In genomic region chr8:80500244-80500643, GRCm38 (mm10) we compare ENCODE assay signal across 16 mouse cellular contexts. TPM values are rescaled to one million over a fixed set of nuclear protein-coding genes. Genes with fewer than 3 reads are reported as not detected.
DNase-seq lines count a peak whose midpoint lies in the region; ATAC-seq and TF ChIP-seq lines count a peak whose summit lies in the region.
"Had no signal": no experiment of that assay in that cellular context is flagged by ENCODE, and none has a peak within 500 bp of the region (broad histone marks: within the 10 kb centered on the region; RNA-seq: fewer than 3 reads in every experiment).

No protein-coding gene starts in this region.

- H3K27ac ChIP-seq in forebrain, embryonic 16.5 days (ENCODE audit: low read length): no peak overlapping the region
- no peak overlapping the region for H3K27ac ChIP-seq in forebrain, postnatal 0 days (ENCODE audit: low read depth, low read length)
- no peak overlapping the region for H3K27ac ChIP-seq in stomach, embryonic 14.5 days (ENCODE audit: low read length)
- no peak overlapping the region for H3K27ac ChIP-seq in stomach, postnatal 0 days (replicated peaks)
- peak overlapping the region; percentile 93 for H3K27ac ChIP-seq in liver, embryonic 15.5 days (replicated peaks)
- H3K27ac ChIP-seq: hindbrain, embryonic 10.5 days; limb, embryonic 13.5 days; midbrain, embryonic 10.5 days had no signal

- no peak for DNase-seq in forebrain, postnatal 0 days
- no peak for DNase-seq in stomach, postnatal 0 days (ENCODE audit: low spot score)
- peak; percentile 28 for DNase-seq in yolk sac, embryonic 10.5 days (ENCODE audit: low spot score)
- no peak for DNase-seq in embryo, embryonic 11 days
- no peak for DNase-seq in T-cell, adult 2 months (ENCODE audit: low spot score)
- DNase-seq: adrenal gland, postnatal 10 days; B cell, adult 2 months; cerebellum, adult 9-11 months; thymus, postnatal 14 days had no signal

- ATAC-seq in forebrain, embryonic 16.5 days: peak; percentile 50
- no peak; the same call in 1 of the 2 replicates for ATAC-seq in forebrain, postnatal 0 days
- peak; percentile 79; the same call in 1 of the 2 replicates for ATAC-seq in stomach, embryonic 14.5 days (ENCODE audit: insufficient number of reproducible peaks, insufficient read depth, low FRiP score, low read depth)
- ATAC-seq in stomach, postnatal 0 days (ENCODE audit: low FRiP score, low TSS enrichment): no peak
- ATAC-seq in liver, embryonic 15.5 days (ENCODE audit: insufficient read depth): peak; percentile 92

- WGBS in forebrain, embryonic 16.5 days: 35% methylated on average over 2 of the region's 2 CpGs
- WGBS in forebrain, postnatal 0 days: 28% methylated on average over 2 of the region's 2 CpGs
- WGBS in stomach, embryonic 14.5 days: 68% methylated on average over 2 of the region's 2 CpGs
- WGBS in stomach, postnatal 0 days: 78% methylated on average over 2 of the region's 2 CpGs
- WGBS in liver, embryonic 15.5 days (ENCODE audit: insufficient replicate concordance): 18% methylated on average over 2 of the region's 2 CpGs

- TF ChIP-seq EP300 in stomach, postnatal 0 days (optimal IDR thresholded peaks at IDR 0.05): no peak

- no peak for TF ChIP-seq CTCF in forebrain, postnatal 0 days (IDR thresholded peaks at IDR 0.05; ENCODE audit: low read depth)
- TF ChIP-seq CTCF in stomach, postnatal 0 days (IDR thresholded peaks at IDR 0.05; ENCODE audit: low read depth): no peak

- no peak overlapping the region for H3K4me3 ChIP-seq in forebrain, embryonic 16.5 days (replicated peaks; ENCODE audit: low read length)
- no peak overlapping the region for H3K4me3 ChIP-seq in forebrain, postnatal 0 days (ENCODE audit: low read depth, low read length)
- no peak overlapping the region for H3K4me3 ChIP-seq in stomach, embryonic 14.5 days (ENCODE audit: low read depth, low read length)
- H3K4me3 ChIP-seq in stomach, postnatal 0 days (ENCODE audit: low read depth, low read length): no peak overlapping the region
- H3K4me3 ChIP-seq in liver, embryonic 15.5 days (replicated peaks): peak overlapping the region; percentile 71
- H3K4me3 ChIP-seq: hindbrain, embryonic 10.5 days; limb, embryonic 13.5 days; midbrain, embryonic 10.5 days had no signal

- H3K4me1 ChIP-seq in forebrain, embryonic 16.5 days (replicated peaks; ENCODE audit: control insufficient read depth, insufficient read depth, low read length): no peaks in the 10 kb centered on the region
- no peaks in the 10 kb centered on the region for H3K4me1 ChIP-seq in forebrain, postnatal 0 days (ENCODE audit: insufficient read depth)
- no peaks in the 10 kb centered on the region for H3K4me1 ChIP-seq in stomach, embryonic 14.5 days (ENCODE audit: control insufficient read depth, insufficient read depth, low read length)
- no peaks in the 10 kb centered on the region for H3K4me1 ChIP-seq in stomach, postnatal 0 days (replicated peaks; ENCODE audit: control insufficient read depth, insufficient read depth)
- H3K4me1 ChIP-seq in liver, embryonic 15.5 days (replicated peaks): peaks cover 41% of the 10 kb centered on the region
- H3K4me1 ChIP-seq: hindbrain, embryonic 10.5 days; limb, embryonic 13.5 days; midbrain, embryonic 10.5 days had no signal

- H3K4me2 ChIP-seq in forebrain, embryonic 16.5 days (ENCODE audit: low read length): no peak overlapping the region
- H3K4me2 ChIP-seq in forebrain, postnatal 0 days (ENCODE audit: low read depth): no peak overlapping the region
- H3K4me2 ChIP-seq in stomach, embryonic 14.5 days (replicated peaks; ENCODE audit: low read depth, low read length): no peak overlapping the region
- H3K4me2 ChIP-seq in stomach, postnatal 0 days (replicated peaks; ENCODE audit: low read depth): no peak overlapping the region
- H3K4me2 ChIP-seq in liver, embryonic 15.5 days: peak overlapping the region; percentile 68
- H3K4me2 ChIP-seq: limb, embryonic 13.5 days had no signal

- H3K9ac ChIP-seq in forebrain, embryonic 16.5 days (replicated peaks; ENCODE audit: low read depth, low read length): no peak overlapping the region
- H3K9ac ChIP-seq in forebrain, postnatal 0 days: no peak overlapping the region
- no peak overlapping the region for H3K9ac ChIP-seq in stomach, embryonic 14.5 days (replicated peaks; ENCODE audit: low read depth, low read length)
- H3K9ac ChIP-seq in stomach, postnatal 0 days (ENCODE audit: low read length): no peak overlapping the region
- peak overlapping the region; percentile 66 for H3K9ac ChIP-seq in liver, embryonic 15.5 days
- H3K9ac ChIP-seq: limb, embryonic 13.5 days had no signal

- H3K27me3 ChIP-seq in forebrain, embryonic 16.5 days (replicated peaks; ENCODE audit: control insufficient read depth, insufficient read depth, low read length): no peaks in the 10 kb centered on the region
- no peaks in the 10 kb centered on the region for H3K27me3 ChIP-seq in forebrain, postnatal 0 days (ENCODE audit: insufficient read depth, low read length)
- no peaks in the 10 kb centered on the region for H3K27me3 ChIP-seq in stomach, embryonic 14.5 days (ENCODE audit: control insufficient read depth, insufficient read depth, low read length)
- H3K27me3 ChIP-seq in stomach, postnatal 0 days (ENCODE audit: control insufficient read depth, insufficient read depth, low read length): no peaks in the 10 kb centered on the region
- H3K27me3 ChIP-seq in liver, embryonic 15.5 days: no peaks in the 10 kb centered on the region
- H3K27me3 ChIP-seq: limb, embryonic 13.5 days had no signal

- no peaks in the 10 kb centered on the region for H3K36me3 ChIP-seq in forebrain, embryonic 16.5 days (ENCODE audit: control insufficient read depth, insufficient read depth)
- no peaks in the 10 kb centered on the region for H3K36me3 ChIP-seq in forebrain, postnatal 0 days (ENCODE audit: insufficient read depth)
- no peaks in the 10 kb centered on the region for H3K36me3 ChIP-seq in stomach, embryonic 14.5 days (ENCODE audit: control insufficient read depth, insufficient read depth, low read length)
- H3K36me3 ChIP-seq in stomach, postnatal 0 days (ENCODE audit: control insufficient read depth, insufficient read depth, low read length): no peaks in the 10 kb centered on the region
- peaks cover 89% of the 10 kb centered on the region for H3K36me3 ChIP-seq in liver, embryonic 15.5 days (replicated peaks)
- H3K36me3 ChIP-seq: hindbrain, embryonic 10.5 days; limb, embryonic 13.5 days; midbrain, embryonic 10.5 days had no signal

- H3K9me3 ChIP-seq in forebrain, embryonic 16.5 days (ENCODE audit: control insufficient read depth, low read length): no peaks in the 10 kb centered on the region
- H3K9me3 ChIP-seq in forebrain, postnatal 0 days (ENCODE audit: low read length): no peaks in the 10 kb centered on the region
- no peaks in the 10 kb centered on the region for H3K9me3 ChIP-seq in stomach, embryonic 14.5 days (ENCODE audit: control insufficient read depth, low read depth, low read length)
- H3K9me3 ChIP-seq in stomach, postnatal 0 days (ENCODE audit: control insufficient read depth, low read length): no peaks in the 10 kb centered on the region
- no peaks in the 10 kb centered on the region for H3K9me3 ChIP-seq in liver, embryonic 15.5 days (replicated peaks)
- H3K9me3 ChIP-seq: hindbrain, embryonic 10.5 days; limb, embryonic 13.5 days; midbrain, embryonic 10.5 days had no signal

RNA-seq across cellular contexts. Expression of gene Gypa, which starts 6.7 kb away (rescaled TPM):
- polyA plus RNA-seq in forebrain, embryonic 16.5 days (2015; fragmentation: Nextera tagmentation; extraction: Ambion mirVana): 2.1 and 2.2 TPM in 2 replicates
- 0.15 TPM in 1 of 2 replicates, not detected in the other for total RNA-seq in forebrain, postnatal 0 days (2014; rRNA removed)
- polyA plus RNA-seq in forebrain, postnatal 0 days (2015; fragmentation: Nextera tagmentation; extraction: Ambion mirVana): 0.45 and 0.49 TPM in 2 replicates
- 2.5 and 4.0 TPM in 2 replicates for polyA plus RNA-seq in stomach, embryonic 14.5 days (2014; fragmentation: Nextera tagmentation; extraction: Ambion mirVana)
- 0.55 and 0.65 TPM in 2 replicates for polyA plus RNA-seq in stomach, postnatal 0 days (2015; fragmentation: Nextera tagmentation; extraction: Ambion mirVana)
- 639 and 715 TPM in 2 replicates for polyA plus RNA-seq in liver, embryonic 15.5 days (2015; fragmentation: Nextera tagmentation; extraction: Ambion mirVana)
- total RNA-seq: layer of hippocampus, postnatal 10 days had no signal

Comparison
In these comparisons a context has a peak if more than half of its experiments do, and no peak if none do; other contexts are left out.
1. ATAC-seq: peak in forebrain, embryonic 16.5 days (single experiment), stomach, embryonic 14.5 days (single experiment) and liver, embryonic 15.5 days (single experiment); none in forebrain, postnatal 0 days (single experiment) and stomach, postnatal 0 days (single experiment).
2. RNA of gene Gypa, which starts 6.7 kb away (polyA plus RNA-seq): 639 to 715 TPM in liver, embryonic 15.5 days; 2.5 to 4.0 TPM in stomach, embryonic 14.5 days, 2.1 to 2.2 TPM in forebrain, embryonic 16.5 days, 0.55 to 0.65 TPM in stomach, postnatal 0 days and 0.45 to 0.49 TPM in forebrain, postnatal 0 days; every median in the first group is over 100 times any median in the second.